Mouse (Mus musculus) embryonic facial prominence, embryonic 13.5 days (tissue): Measurements from ENCODE around the gene Lin37. TPM values are rescaled to one million over a fixed set of nuclear protein-coding genes. Genes with fewer than 3 reads are reported as not detected.

ENCODE experiments used
- ATAC-seq: fragments of 200-750 bp; cut with Nextera tagmentation; 2 replicates; pipeline ENCODE4 v1.8.0; 2017; ENCODE audit warnings: low read depth; ENCODE audit not compliant: insufficient number of reproducible peaks, insufficient read depth, low FRiP score, low TSS enrichment
- H3K27ac ChIP-seq: fragments of 300-500 bp; sonication (generic); 2 replicates; pipeline ENCODE4 v1.5.1; 2015; ENCODE audit warnings: moderate library complexity, mild to moderate bottlenecking, inconsistent platforms
- H3K27me3 ChIP-seq: fragments of 300-500 bp; sonication (generic); 2 replicates; pipeline ENCODE4 v1.6.1; 2015; ENCODE audit warnings: mild to moderate bottlenecking, inconsistent platforms
- H3K36me3 ChIP-seq: fragments of 300-500 bp; sonication (generic); 2 replicates; pipeline ENCODE4 v1.6.1; 2015; ENCODE audit warnings: mild to moderate bottlenecking, inconsistent platforms
- H3K4me1 ChIP-seq: fragments of 300-500 bp; sonication (generic); 2 replicates; pipeline ENCODE4 v1.6.1; 2015; ENCODE audit warnings: inconsistent platforms
- H3K4me2 ChIP-seq: fragments of 300-500 bp; sonication (generic); 2 replicates; pipeline ENCODE4 v1.6.1; 2015; ENCODE audit warnings: moderate library complexity, mild to moderate bottlenecking, inconsistent platforms
- H3K4me3 ChIP-seq: fragments of 300-500 bp; sonication (generic); 2 replicates; pipeline ENCODE4 v1.5.1; 2015; ENCODE audit warnings: mild to moderate bottlenecking, inconsistent platforms
- H3K9ac ChIP-seq: fragments of 300-500 bp; sonication (generic); 2 replicates; pipeline ENCODE4 v1.6.1; 2015; ENCODE audit warnings: mild to moderate bottlenecking, inconsistent platforms
- H3K9me3 ChIP-seq: fragments of 300-500 bp; sonication (generic); 2 replicates; pipeline ENCODE4 v1.6.1; 2016; ENCODE audit warnings: inconsistent platforms
- whole genome bisulfite sequencing: fragments of 180-500 bp; shearing (Covaris S2); methylation state at CpG from one replicate; pipeline ENCODE4 v1.1.7; 2015; ENCODE audit warnings: mixed read lengths; 5-methylcytosine and 5-hydroxymethylcytosine counted together
- polyA plus RNA-seq: library from polyadenylated mRNA; unstranded; fragments of >200 nt; fragmentation: Nextera tagmentation; extraction: Ambion mirVana; gene quantifications from 2 replicates; pipeline ENCODE4 v1.2.1, GENCODE M21; 2015

The Lin37 gene
- polyA plus RNA-seq, 1 experiment from 2014 or later, result 47.7 TPM

DNA sequence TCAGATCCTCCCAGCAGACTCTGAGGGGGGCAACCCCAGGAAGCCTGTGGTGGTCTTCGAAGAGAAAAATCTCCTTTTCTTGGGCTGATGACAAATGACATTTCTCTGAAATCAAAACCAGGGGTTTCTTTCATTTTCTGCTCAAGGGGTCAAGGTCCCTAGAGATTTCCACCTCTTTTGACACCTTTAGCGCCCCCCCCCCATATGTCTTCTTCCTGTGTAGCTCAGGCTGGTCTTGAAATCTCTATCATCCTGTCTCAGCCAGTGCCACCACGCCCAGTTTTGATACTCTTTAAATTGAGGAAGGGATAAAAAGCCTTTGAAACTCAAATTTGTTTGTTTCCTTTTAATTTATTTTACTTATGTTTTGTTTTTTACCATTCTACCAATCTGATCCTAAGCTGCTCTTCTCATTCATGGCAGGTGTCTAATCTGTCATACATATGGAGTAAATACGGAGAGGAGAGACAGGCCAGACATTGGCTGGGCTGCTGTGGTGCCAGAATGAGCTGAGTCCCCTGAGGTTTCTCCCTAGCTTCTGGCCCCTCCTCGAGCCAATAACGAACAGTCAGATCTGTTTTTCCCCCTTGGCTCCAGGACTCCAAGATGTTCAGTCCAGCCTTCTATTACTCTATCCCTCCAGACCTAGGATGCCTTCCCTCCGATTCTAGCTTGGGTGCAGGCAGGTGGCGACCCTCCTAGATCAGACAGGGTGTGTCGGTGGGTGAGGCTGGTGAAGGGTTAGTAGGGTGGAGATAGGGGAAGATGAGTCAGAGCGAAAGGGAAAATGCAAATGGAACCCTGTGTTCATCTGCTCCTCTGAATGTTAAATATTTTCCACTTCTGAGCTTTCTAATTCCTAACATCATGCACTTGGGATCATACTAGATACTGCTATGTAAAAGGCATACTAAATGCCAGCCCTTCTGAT, 34.2 kb upstream of the Lin37 start:
- ATAC-seq, result no peak
- no peaks in the 10 kb centered on the region for H3K27me3 ChIP-seq
- H3K4me1 ChIP-seq, result peaks cover 5% of the 10 kb centered on the region
- no peak overlapping the region for H3K4me3 ChIP-seq
- H3K9ac ChIP-seq, result no peak overlapping the region
- no peaks in the 10 kb centered on the region for H3K36me3 ChIP-seq
- WGBS, result 74% methylated on average over 10 of the region's 10 CpGs
- no peaks in the 10 kb centered on the region for H3K9me3 ChIP-seq
- no peak overlapping the region for H3K4me2 ChIP-seq
- H3K27ac ChIP-seq, result no peak overlapping the region

DNA sequence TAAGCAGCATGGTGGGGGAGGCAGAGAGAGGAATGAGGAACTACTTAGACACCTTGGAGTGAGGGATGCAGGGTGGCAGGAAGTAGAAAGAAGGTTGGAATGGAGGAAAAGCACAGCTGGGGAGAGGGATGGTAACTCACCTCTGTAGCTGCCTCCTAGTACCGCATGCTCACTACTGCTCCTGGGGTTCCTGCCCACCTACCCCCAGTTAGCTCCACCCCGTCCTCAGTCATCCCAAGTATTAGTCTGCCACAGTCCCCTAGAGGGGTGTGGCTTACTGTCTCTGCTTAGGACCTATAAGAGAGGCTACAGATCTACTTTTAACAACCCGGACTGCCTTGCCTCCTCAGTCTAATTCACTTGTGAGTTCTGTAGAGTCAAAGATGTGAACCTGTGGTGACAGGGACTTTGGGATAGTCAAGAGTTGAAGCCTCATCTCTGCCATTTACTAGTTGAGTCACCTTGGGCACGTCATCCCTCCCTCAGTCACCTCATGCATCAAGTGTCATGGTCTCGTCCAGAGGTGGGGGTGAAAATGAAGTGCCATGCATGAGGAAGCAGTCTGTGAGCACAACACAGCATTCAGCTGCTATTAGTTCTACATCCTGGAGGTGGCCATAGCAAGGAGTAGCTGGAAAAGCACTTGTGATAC, 33.3 kb upstream of the Lin37 start:
- Histone ChIP-seq H3K4me3 (no peak overlapping the region), H3K27ac (no peak overlapping the region), H3K4me2 (no peak overlapping the region), H3K36me3 (no peaks in the 10 kb centered on the region), H3K9ac (no peak overlapping the region), H3K27me3 (no peaks in the 10 kb centered on the region), H3K9me3 (no peaks in the 10 kb centered on the region), H3K4me1 (peaks cover 5% of the 10 kb centered on the region)
- WGBS, result 51% methylated on average over 5 of the region's 5 CpGs
- no peak for ATAC-seq

DNA sequence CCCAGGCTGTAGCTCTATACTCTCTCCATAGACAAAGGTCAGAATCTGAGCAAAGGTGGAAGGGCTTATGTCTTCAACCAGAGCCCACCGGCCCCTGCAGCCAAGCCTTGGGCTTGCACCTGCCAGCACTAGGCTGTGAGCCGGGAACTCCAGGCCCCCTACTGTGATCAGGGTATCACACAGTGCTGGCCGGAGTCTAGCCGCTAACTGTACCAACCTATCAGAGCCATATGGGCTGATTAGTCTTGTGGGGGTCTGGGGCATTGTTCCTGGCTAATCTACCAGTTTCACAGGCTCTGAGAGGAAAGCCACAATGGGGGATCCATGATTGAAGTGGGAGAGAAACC, 31.9 kb upstream of the Lin37 start:
- Histone ChIP-seq H3K4me2 (no peak overlapping the region), H3K4me3 (no peak overlapping the region), H3K9ac (no peak overlapping the region), H3K27ac (no peak overlapping the region), H3K36me3 (peaks cover 3% of the 10 kb centered on the region), H3K4me1 (peaks cover 17% of the 10 kb centered on the region), H3K27me3 (no peaks in the 10 kb centered on the region), H3K9me3 (no peaks in the 10 kb centered on the region)
- no peak for ATAC-seq
- WGBS, result 50% methylated on average over 4 of the region's 4 CpGs

DNA sequence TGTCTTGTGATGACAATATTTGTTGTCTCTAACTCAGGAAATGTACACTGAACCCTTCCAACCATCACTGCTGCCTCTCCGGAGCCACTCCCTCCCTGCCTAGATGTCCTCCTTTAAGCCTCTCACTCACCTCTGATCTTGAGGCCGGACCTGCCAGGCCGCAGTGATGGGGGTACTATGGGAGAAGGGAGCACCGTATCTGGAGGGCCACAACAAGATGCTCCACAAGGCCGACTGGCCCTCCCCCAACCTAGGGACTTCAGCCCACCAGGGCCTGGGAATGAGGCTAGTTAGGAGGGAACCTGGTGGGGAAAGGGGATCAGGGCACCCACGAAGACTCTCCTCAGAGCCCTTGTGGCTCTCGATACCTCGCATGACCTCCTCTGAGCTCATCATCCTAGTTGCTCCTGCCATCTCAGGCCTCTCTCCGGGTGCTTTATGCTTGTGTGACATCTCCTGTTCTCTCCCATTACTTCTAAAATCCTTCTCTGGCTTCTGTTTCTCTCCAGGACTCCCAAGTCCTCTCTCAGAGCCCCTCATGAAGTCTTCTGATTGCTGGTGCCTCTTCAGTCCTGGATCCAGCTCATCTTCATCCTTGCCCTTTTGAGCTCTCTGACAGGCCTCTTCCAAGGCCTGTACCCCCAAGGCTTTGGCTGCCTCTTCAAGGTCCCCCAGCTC, 31.4 kb upstream of the Lin37 start:
- Histone ChIP-seq H3K27me3 (no peaks in the 10 kb centered on the region), H3K27ac (no peak overlapping the region), H3K4me1 (peaks cover 19% of the 10 kb centered on the region), H3K4me3 (no peak overlapping the region), H3K36me3 (peaks cover 8% of the 10 kb centered on the region), H3K9ac (peak overlapping the region; percentile 37; the same call in 1 of the 2 replicates), H3K9me3 (no peaks in the 10 kb centered on the region), H3K4me2 (no peak overlapping the region)
- no peak for ATAC-seq
- 80% methylated on average over 9 of the region's 9 CpGs for WGBS

DNA sequence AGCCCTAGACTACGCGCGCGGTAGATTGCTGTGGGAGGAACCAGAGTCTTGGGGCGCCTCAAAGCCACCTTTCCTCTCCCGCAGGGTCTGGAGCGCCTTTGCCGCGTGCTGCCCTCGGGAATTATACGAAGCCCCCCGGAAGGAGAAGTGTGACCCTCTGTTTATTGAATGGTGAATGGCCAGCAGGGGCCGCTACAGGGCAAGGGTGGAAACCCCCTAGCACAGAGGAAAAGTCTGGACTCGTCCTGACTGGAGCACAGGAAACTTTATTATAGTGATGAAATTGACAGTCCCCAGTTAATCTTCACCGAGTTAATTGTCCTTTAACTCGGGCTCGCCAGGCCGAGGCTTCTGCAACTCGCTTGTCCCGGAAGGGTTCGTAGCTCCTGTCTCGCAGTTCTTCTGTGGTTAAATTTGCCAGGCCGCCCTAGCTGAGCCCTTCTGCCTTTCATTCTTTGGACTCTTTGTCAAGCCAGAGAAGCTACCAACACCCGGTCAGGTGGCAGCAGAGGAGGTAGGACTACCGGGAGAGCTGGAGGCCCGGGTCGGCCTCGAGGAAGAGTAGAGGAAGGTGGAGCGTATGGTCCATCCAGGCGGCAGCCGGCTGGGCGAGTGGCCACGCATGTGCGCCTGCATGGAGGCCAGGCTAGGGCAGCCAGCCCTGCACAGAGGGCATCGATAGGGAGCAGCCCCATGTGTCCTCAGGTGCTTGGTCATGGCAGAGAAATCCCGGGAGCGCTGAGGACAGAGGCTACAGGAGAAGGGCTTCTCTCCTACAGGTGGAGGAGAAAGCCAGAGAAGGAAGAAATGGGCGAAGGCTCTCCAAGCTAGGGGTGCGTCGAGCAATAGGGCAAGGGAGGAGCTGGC, 30.0 kb upstream of the Lin37 start:
- Histone ChIP-seq H3K9me3 (no peaks in the 10 kb centered on the region), H3K9ac (peak overlapping the region; percentile 99), H3K27ac (peak overlapping the region; percentile 92), H3K27me3 (no peaks in the 10 kb centered on the region), H3K4me2 (peak overlapping the region; percentile 84), H3K4me1 (peaks cover 19% of the 10 kb centered on the region), H3K4me3 (peak overlapping the region; percentile 99), H3K36me3 (peaks cover 22% of the 10 kb centered on the region)
- WGBS, result 26% methylated on average over 40 of the region's 40 CpGs
- ATAC-seq, result peak; percentile 59; the same call in 1 of the 2 replicates

DNA sequence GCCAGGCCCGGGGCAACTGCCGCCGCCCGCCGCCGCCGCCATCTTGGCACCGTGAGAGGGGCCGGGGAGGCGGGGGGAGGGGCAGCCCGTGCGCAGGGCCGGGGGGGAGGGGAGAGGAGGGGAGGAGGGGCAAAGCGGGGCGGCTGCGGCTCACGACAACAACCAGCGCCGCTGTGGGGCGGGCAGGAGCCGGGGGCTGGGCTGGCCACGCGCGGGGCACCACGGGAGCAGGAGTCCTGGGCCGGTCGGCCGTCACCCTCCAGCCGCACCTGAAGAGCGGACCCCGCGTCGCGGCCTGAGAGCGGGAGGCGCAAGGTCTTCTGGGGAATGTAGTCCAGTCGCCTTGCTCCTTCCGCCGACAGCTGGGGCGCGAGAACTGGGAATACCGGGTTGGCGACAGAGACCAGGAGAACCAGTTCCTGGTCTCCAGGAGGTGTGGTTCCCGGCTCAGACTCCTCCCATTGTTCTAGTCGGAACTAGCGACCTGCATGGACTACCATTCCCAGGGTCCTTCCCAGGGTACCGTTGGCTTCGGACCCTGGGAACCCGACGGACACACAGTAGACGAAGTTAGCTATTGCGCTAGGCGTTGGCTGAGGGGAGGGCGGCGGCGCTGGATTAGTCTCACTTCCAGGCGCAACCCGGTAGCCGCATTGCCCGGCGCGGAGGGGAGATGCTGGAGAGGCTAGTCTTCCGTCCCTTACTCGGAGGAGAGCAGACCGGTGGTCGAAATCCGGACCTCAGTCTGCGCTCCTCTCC, 29.2 kb upstream of the Lin37 start, which contains the start of gene Kmt2b:
Gene Kmt2b, minus strand, starts transcription at position 51 of the 759 bp plus-strand sequence.
- ATAC-seq, result peak; percentile 95
- peak within 1 kb of the TSS; percentile 99 for H3K4me3 ChIP-seq
- no peaks in the 10 kb centered on the region for H3K27me3 ChIP-seq
- H3K27ac ChIP-seq, result peak within 1 kb of the TSS; percentile 92
- under 1% methylated on average over 53 of the region's 68 CpGs for WGBS
- H3K36me3 ChIP-seq, result peaks cover 30% of the 10 kb centered on the region
- peak within 1 kb of the TSS; percentile 84 for H3K4me2 ChIP-seq
- H3K9me3 ChIP-seq, result no peaks in the 10 kb centered on the region
- H3K9ac ChIP-seq, result peak within 1 kb of the TSS; percentile 99
- H3K4me1 ChIP-seq, result peaks cover 19% of the 10 kb centered on the region

DNA sequence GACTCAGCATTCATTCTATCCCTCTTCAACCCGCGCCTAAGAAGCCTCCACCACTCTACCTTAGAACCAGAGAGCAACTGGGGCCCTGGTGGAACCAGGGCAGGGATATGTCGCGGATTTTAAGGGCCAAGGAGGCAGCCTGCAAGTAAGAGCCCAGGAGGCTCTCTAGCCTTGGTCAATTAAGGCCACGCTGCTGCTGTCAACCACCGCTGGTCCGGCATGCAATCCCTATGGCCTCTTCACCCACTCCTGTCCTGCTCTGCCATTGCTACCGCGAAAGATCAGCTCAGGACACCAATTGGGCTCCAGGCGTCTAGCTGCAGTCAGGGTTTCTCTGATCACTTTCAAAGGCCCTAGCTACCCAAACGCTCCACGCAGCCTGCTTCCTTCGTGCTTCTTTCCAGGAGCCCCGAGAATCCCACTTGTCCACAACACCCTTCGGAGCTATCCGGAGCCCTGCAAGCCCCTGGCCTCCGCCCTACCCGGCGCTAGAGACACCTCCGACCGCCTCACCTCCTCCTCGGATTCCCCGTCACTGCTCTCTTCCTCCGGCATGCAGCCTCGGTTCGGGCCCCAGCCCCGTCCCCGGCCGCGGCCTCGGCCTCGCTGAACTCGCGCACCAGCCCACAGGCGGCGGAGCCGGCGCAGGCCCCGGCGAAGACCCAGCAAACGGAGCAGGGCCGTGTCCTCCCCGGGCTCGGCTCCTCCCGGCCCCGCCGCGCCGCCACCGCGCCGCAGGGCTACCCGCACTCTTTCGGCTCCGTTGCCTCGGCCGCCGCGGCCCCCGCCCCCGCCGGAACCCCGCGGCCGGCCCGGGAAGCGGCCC, 28.4 kb upstream of the Lin37 start:
- H3K4me1 ChIP-seq, result peaks cover 19% of the 10 kb centered on the region
- H3K27ac ChIP-seq, result peak overlapping the region; percentile 92
- peak overlapping the region; percentile 99 for H3K9ac ChIP-seq
- H3K9me3 ChIP-seq, result no peaks in the 10 kb centered on the region
- ATAC-seq, result no peak
- H3K36me3 ChIP-seq, result peaks cover 38% of the 10 kb centered on the region
- peak overlapping the region; percentile 99 for H3K4me3 ChIP-seq
- peak overlapping the region; percentile 84 for H3K4me2 ChIP-seq
- WGBS, result under 1% methylated on average over 65 of the region's 67 CpGs
- H3K27me3 ChIP-seq, result no peaks in the 10 kb centered on the region

DNA sequence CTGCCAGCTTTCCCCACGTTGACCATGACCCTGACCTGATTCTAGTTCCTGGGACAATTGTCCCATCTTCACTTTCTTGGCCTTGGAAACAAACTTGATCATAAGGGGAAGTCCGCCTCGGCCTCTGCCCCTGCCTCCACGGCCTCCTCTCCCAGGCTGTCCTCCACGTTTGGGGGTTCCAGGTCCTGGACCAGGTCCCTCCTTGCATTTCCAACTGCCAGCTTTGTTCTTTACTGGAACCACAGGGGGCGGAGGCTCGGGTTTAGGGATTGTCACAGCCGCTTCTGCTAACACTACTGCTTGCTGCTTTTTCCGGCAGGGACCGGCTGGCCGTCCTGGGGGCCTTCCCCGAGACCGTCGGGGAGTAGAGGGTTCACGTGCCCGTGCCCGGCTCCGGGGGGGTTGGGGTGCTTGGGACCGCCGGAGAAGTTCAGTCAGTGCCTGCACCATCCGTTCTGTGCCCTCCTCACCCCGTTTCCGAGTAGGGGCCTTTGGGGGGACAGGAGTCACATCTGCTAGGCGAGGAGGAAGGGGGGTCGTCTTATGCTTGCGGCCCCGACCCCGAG, 26.9 kb upstream of the Lin37 start:
- peak overlapping the region; percentile 99 for H3K9ac ChIP-seq
- H3K9me3 ChIP-seq, result no peaks in the 10 kb centered on the region
- 89% methylated on average over 28 of the region's 28 CpGs for WGBS
- H3K4me1 ChIP-seq, result peaks cover 19% of the 10 kb centered on the region
- peak overlapping the region; percentile 84 for H3K4me2 ChIP-seq
- peak overlapping the region; percentile 99 for H3K4me3 ChIP-seq
- ATAC-seq, result no peak
- H3K36me3 ChIP-seq, result peaks cover 54% of the 10 kb centered on the region
- no peak overlapping the region for H3K27ac ChIP-seq
- no peaks in the 10 kb centered on the region for H3K27me3 ChIP-seq

DNA sequence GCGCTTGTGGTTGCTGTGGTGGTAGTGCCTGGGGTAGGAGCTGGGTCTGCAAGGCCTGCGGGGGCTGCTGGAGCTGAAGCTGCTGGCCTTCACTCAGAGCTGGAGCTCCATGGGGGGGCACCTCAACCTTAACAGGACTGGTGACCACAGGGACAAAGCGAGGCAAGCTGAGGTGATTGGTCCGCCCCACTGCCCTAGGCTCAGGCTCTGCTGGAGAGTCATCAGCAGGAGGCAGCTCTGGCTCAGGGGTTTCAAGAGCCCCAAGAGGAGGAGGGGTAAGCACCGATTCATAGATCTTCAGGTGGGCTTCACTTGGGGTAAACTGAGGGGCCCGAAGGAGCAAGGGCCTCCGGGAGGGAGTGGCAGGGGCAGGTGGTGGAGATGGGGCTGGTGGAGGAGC, 25.5 kb upstream of the Lin37 start:
- Histone ChIP-seq H3K4me1 (peaks cover 19% of the 10 kb centered on the region), H3K9me3 (no peaks in the 10 kb centered on the region), H3K4me3 (no peak overlapping the region), H3K27me3 (no peaks in the 10 kb centered on the region), H3K9ac (no peak overlapping the region), H3K36me3 (peaks cover 66% of the 10 kb centered on the region), H3K4me2 (no peak overlapping the region), H3K27ac (no peak overlapping the region)
- no peak for ATAC-seq
- WGBS, result 96% methylated on average over 7 of the region's 7 CpGs
